Mouse (Mus musculus): ENCODE results near the gene Hoxa6. TPM values are rescaled to one million over a fixed set of nuclear protein-coding genes. Genes with fewer than 3 reads are reported as not detected.

Hoxa6 gene
- polyA plus RNA-seq, 1 experiment from 2014 or later: 2.9 TPM

DNA sequence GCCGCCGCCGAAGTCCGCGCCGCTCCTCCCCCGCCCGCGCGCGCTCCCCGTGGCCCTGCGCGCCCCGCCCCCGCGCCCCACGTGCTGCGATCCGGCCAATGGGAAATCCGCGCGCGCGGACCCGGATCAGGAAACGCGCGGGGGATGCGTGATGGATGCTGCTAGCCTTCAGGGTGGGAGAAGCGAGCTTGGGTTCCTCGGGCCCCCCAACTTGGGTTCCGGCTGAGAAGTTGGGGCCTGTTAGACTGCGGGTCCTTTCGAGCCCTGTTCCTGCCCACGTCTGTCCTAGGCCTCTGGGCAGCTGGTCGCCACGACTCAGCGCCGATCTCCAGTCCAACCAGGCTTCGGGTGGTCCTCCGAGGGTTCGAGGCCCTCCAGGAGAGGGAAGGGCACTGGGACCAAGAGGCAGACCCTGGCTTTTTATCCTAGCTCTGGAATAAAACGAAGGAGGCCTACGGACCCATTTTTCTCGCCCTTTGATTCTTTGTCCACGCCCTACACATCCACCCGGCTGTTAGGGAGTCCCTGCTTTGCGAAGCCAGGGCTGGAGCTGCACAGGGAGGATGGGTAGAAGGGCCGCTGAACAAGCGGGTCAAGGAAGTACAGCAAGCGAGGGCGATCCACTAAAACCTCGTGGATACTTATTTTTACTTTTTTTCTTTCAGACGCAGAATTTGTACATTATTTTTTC, 16.5 kb downstream of the Hoxa6 start:
- peak overlapping the region; percentile 77 for H3K9ac ChIP-seq (replicated peaks; ENCODE audit: low read length)
- H3K4me1 ChIP-seq (ENCODE audit: insufficient read depth, low read length): peaks cover 91% of the 10 kb centered on the region
- H3K9me3 ChIP-seq (ENCODE audit: low read length): no peaks in the 10 kb centered on the region
- H3K4me2 ChIP-seq (replicated peaks; ENCODE audit: low read depth, low read length): peak overlapping the region; percentile 97
- 0 out of 2 replicates have a peak, but pooled peaks cover 2% of the 10 kb centered on the region for H3K36me3 ChIP-seq (ENCODE audit: insufficient read depth, low read length)
- no peaks in the 10 kb centered on the region for H3K27me3 ChIP-seq (ENCODE audit: insufficient read depth, low read length)
- under 1% methylated on average over 46 of the region's 55 CpGs for WGBS
- peak overlapping the region; percentile 91 for H3K27ac ChIP-seq (ENCODE audit: low read length)
- H3K4me3 ChIP-seq (ENCODE audit: low read length): peak overlapping the region; percentile 66
- ATAC-seq (ENCODE audit: low FRiP score, low TSS enrichment): peak; percentile 54

DNA sequence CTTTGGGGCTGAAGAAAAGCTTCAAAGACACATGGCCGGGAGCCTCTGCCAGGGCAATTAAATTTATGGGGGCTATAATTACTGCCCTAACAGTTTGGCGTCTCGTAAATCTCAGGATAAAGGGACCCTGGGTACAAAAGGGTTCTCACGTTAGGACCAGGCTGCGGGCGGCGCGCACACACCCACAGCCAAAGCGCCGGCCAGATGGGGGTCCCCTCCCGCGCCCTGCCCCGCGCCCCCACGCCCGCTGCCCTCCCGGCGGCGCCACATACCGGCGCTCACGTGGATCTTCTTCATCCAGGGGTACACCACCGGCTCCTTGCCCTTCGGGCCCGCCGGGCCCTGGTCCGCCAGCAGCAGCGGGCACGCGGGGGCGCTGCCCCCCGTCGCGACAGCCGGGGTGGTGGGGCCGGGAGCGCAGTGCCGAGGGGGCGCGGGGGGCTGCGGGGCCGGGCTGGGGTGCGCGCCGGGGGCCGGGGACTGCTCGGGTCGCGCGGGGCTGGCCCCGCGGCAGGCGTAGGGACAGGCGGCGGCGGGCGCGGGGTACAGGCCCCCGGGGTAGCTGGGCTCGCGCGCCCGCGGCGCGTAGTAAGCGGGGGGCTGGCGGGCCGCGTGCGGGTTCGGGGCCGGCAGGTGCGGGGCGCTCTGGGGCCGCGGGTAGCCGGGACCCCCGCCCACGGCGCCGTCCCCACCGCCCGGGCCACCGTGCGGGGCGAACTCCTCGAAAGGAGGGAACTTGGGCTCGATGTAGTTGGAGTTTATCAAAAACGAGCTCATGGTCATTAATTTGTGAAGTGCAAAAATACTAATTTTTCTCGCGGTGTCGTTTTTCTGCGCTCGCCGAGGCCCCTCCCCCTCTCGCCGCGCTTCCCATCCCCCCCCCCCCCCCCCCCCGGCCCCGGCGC, 17.4 kb downstream of the Hoxa6 start, which contains the start of gene Hoxa4:
Hoxa4 (minus strand) TSS at position 848 of the 905 bp plus-strand sequence.
- peaks cover 2% of the 10 kb centered on the region; the same call in 1 of the 2 replicates for H3K36me3 ChIP-seq (ENCODE audit: insufficient read depth, low read length)
- H3K27ac ChIP-seq (ENCODE audit: low read length): peak within 1 kb of the TSS; percentile 95
- peak within 1 kb of the TSS; percentile 97 for H3K4me2 ChIP-seq (replicated peaks; ENCODE audit: low read depth, low read length)
- H3K9ac ChIP-seq (replicated peaks; ENCODE audit: low read length): peak within 1 kb of the TSS; percentile 93
- H3K27me3 ChIP-seq (ENCODE audit: insufficient read depth, low read length): no peaks in the 10 kb centered on the region
- no peaks in the 10 kb centered on the region for H3K9me3 ChIP-seq (ENCODE audit: low read length)
- peak within 1 kb of the TSS; percentile 66 for H3K4me3 ChIP-seq (ENCODE audit: low read length)
- H3K4me1 ChIP-seq (ENCODE audit: insufficient read depth, low read length): peaks cover 91% of the 10 kb centered on the region
- WGBS: under 1% methylated on average over 69 of the region's 102 CpGs
- peak; percentile 57 for ATAC-seq (ENCODE audit: low FRiP score, low TSS enrichment)

DNA sequence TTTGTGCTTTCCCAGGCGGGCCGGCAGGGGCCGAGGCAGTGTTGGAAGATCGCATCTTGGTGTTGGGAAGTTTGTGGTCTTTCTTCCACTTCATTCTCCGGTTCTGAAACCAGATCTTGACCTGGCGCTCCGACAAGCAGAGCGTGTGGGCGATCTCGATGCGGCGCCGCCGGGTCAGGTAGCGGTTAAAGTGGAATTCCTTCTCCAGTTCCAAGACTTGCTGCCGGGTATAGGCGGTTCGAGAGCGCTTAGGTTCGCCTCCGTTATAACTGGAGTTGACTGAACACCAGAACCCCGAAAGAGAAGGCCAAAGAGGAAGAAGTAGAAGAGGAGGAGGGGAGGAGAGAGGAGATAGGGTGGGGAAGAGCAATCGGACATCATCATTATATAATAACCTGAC, 18.1 kb downstream of the Hoxa6 start:
- Histone ChIP-seq H3K27me3 (ENCODE audit: insufficient read depth, low read length) (no peaks in the 10 kb centered on the region), H3K4me1 (ENCODE audit: insufficient read depth, low read length) (peaks cover 91% of the 10 kb centered on the region), H3K4me3 (ENCODE audit: low read length) (peak overlapping the region; percentile 66), H3K9me3 (ENCODE audit: low read length) (no peaks in the 10 kb centered on the region), H3K36me3 (ENCODE audit: insufficient read depth, low read length) (peaks cover 2% of the 10 kb centered on the region; the same call in 1 of the 2 replicates), H3K27ac (ENCODE audit: low read length) (peak overlapping the region; percentile 95), H3K4me2 (replicated peaks; ENCODE audit: low read depth, low read length) (peak overlapping the region; percentile 97), H3K9ac (replicated peaks; ENCODE audit: low read length) (peak overlapping the region; percentile 93; the same call in 1 of the 2 replicates)
- WGBS: 5% methylated on average over 23 of the region's 23 CpGs
- ATAC-seq (ENCODE audit: low FRiP score, low TSS enrichment): no peak

DNA sequence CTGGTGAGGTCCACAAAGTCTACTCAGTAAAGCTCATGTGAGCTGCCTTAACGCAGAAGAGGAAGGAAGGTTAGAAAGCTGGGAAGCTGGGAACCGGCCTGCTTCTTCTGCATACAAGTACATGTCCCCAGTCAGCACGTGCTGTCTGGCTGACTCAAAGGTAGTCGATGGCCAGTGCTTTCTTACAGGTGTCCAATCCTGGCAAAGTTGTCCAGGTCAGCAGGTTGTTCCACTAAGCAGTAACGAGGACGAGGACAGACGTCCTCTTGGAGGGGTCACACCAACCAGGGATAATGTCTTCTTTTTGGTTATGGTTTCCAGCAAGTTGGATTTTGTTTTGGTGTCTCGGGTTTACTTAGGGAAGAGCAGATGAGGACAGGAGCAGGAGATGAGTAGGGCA, 18.6 kb downstream of the Hoxa6 start:
- Histone ChIP-seq H3K4me2 (replicated peaks; ENCODE audit: low read depth, low read length) (peak overlapping the region; percentile 97), H3K9ac (replicated peaks; ENCODE audit: low read length) (peak overlapping the region; percentile 93; the same call in 1 of the 2 replicates), H3K36me3 (ENCODE audit: insufficient read depth, low read length) (peaks cover 2% of the 10 kb centered on the region; the same call in 1 of the 2 replicates), H3K4me1 (ENCODE audit: insufficient read depth, low read length) (peaks cover 92% of the 10 kb centered on the region), H3K4me3 (ENCODE audit: low read length) (no peak overlapping the region; the same call in 1 of the 2 replicates), H3K9me3 (ENCODE audit: low read length) (no peaks in the 10 kb centered on the region), H3K27me3 (ENCODE audit: insufficient read depth, low read length) (no peaks in the 10 kb centered on the region), H3K27ac (ENCODE audit: low read length) (peak overlapping the region; percentile 95)
- ATAC-seq (ENCODE audit: low FRiP score, low TSS enrichment): no peak
- WGBS: 29% methylated on average over 8 of the region's 8 CpGs

DNA sequence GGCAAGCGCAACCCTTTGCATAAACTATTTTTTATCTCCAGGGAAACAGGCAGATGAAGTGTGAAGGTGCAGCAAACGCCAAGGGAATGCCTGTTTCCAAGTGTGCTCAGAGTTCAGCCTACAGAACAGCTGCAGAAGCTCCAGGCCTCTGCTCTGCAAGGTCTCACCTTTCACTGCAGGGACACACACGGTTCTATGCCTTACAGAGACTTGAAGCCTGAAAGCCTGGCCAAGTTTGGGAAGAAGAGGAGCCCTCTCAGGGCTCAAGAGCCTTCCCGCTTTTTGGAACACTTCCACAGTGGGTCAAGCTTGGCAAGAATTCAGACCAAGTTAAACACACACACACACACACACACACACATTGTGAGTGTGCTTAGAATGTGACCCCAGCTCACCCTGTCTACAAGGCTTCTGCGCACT, 19.3 kb downstream of the Hoxa6 start:
- WGBS: 29% methylated on average over 5 of the region's 5 CpGs
- Histone ChIP-seq H3K27ac (ENCODE audit: low read length) (peak overlapping the region; percentile 95), H3K27me3 (ENCODE audit: insufficient read depth, low read length) (no peaks in the 10 kb centered on the region), H3K36me3 (ENCODE audit: insufficient read depth, low read length) (peaks cover 2% of the 10 kb centered on the region; the same call in 1 of the 2 replicates), H3K9me3 (ENCODE audit: low read length) (no peaks in the 10 kb centered on the region), H3K4me2 (replicated peaks; ENCODE audit: low read depth, low read length) (0 out of 2 replicates have a peak overlapping the region, but pooled peaks have one; percentile 12), H3K4me3 (ENCODE audit: low read length) (no peak overlapping the region), H3K9ac (replicated peaks; ENCODE audit: low read length) (peak overlapping the region; percentile 24; the same call in 1 of the 2 replicates), H3K4me1 (ENCODE audit: insufficient read depth, low read length) (peaks cover 92% of the 10 kb centered on the region)
- ATAC-seq (ENCODE audit: low FRiP score, low TSS enrichment): no peak

DNA sequence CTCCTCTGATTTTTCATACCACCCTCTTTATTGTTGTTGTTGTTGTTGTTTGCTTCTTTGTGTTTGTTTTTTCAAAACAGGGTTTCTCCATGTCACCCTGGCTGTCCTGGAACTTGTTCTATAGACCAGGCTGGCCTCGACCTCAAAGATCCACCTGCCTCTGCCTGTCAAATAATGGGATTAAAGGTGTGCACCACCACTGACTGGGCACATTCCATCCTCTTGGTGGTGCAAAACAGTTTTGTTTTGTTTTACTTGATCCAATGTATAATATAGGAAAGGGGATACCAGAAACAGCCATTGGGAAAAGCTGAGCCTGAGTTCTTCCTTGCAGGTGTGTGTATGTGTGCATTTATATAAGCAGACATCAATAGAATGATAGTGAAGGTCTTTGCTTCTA, 22.0 kb downstream of the Hoxa6 start:
- H3K9me3 ChIP-seq (ENCODE audit: low read length): no peaks in the 10 kb centered on the region
- 64% methylated on average over 1 of the region's 1 CpGs for WGBS
- H3K9ac ChIP-seq (replicated peaks; ENCODE audit: low read length): no peak overlapping the region
- no peaks in the 10 kb centered on the region for H3K27me3 ChIP-seq (ENCODE audit: insufficient read depth, low read length)
- no peak overlapping the region for H3K4me3 ChIP-seq (ENCODE audit: low read length)
- no peak for ATAC-seq (ENCODE audit: low FRiP score, low TSS enrichment)
- H3K36me3 ChIP-seq (ENCODE audit: insufficient read depth, low read length): peaks cover 2% of the 10 kb centered on the region; the same call in 1 of the 2 replicates
- no peak overlapping the region for H3K4me2 ChIP-seq (replicated peaks; ENCODE audit: low read depth, low read length)
- H3K27ac ChIP-seq (ENCODE audit: low read length): no peak overlapping the region
- peaks cover 97% of the 10 kb centered on the region for H3K4me1 ChIP-seq (ENCODE audit: insufficient read depth, low read length)

DNA sequence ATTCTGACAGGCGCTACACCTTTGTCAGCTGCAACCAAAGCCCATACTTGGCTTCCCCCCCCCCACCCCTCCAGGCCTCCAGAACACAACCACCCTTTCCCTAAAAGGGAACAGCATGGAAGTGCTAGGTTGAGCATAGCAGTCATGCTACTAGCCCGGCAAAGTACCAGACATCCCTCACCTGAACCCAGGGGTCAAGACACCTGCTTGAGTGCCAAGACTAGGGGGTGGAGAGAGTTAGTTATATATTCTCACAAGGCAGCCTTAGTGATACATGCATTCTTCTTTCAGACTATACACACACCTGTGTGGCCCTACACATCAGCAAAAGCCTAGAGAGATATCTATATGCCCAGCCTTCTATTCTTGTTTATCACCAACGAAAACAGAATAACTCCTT, 22.7 kb downstream of the Hoxa6 start:
- peaks cover 2% of the 10 kb centered on the region; the same call in 1 of the 2 replicates for H3K36me3 ChIP-seq (ENCODE audit: insufficient read depth, low read length)
- no peak overlapping the region for H3K9ac ChIP-seq (replicated peaks; ENCODE audit: low read length)
- H3K27ac ChIP-seq (ENCODE audit: low read length): peak overlapping the region; percentile 97; the same call in 1 of the 2 replicates
- WGBS: 30% methylated on average over 3 of the region's 3 CpGs
- no peak overlapping the region for H3K4me3 ChIP-seq (ENCODE audit: low read length)
- peaks cover 99% of the 10 kb centered on the region for H3K4me1 ChIP-seq (ENCODE audit: insufficient read depth, low read length)
- peak overlapping the region; percentile 44 for H3K4me2 ChIP-seq (replicated peaks; ENCODE audit: low read depth, low read length)
- ATAC-seq (ENCODE audit: low FRiP score, low TSS enrichment): no peak
- no peaks in the 10 kb centered on the region for H3K27me3 ChIP-seq (ENCODE audit: insufficient read depth, low read length)
- H3K9me3 ChIP-seq (ENCODE audit: low read length): no peaks in the 10 kb centered on the region

DNA sequence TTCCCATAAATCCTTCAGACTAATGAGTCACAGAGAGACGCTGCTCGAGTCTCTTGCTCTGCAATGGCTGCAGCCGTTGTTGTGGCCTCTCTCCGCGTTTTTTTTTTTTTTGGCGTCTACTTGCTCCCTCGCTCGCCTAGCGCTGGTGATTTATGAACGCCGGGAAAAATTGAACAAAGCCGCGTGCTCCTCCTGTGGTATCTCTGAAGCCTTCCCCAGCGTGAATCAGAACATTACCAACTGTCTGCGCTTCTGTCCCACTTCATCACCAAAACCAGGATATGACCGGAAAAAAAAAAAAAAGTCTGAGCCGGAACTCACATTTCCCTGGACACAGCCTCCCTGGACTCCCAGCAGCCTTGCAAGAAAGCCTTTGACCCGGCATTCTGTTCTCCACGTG, 23.3 kb downstream of the Hoxa6 start:
- H3K9ac ChIP-seq (replicated peaks; ENCODE audit: low read length): peak overlapping the region; percentile 20
- H3K36me3 ChIP-seq (ENCODE audit: insufficient read depth, low read length): peaks cover 2% of the 10 kb centered on the region; the same call in 1 of the 2 replicates
- no peaks in the 10 kb centered on the region for H3K9me3 ChIP-seq (ENCODE audit: low read length)
- H3K4me2 ChIP-seq (replicated peaks; ENCODE audit: low read depth, low read length): peak overlapping the region; percentile 44
- H3K27me3 ChIP-seq (ENCODE audit: insufficient read depth, low read length): no peaks in the 10 kb centered on the region
- peak overlapping the region; percentile 97 for H3K27ac ChIP-seq (ENCODE audit: low read length)
- no peak overlapping the region for H3K4me3 ChIP-seq (ENCODE audit: low read length)
- H3K4me1 ChIP-seq (ENCODE audit: insufficient read depth, low read length): peaks cover 99% of the 10 kb centered on the region
- WGBS: 2% methylated on average over 19 of the region's 19 CpGs
- no peak for ATAC-seq (ENCODE audit: low FRiP score, low TSS enrichment)

DNA sequence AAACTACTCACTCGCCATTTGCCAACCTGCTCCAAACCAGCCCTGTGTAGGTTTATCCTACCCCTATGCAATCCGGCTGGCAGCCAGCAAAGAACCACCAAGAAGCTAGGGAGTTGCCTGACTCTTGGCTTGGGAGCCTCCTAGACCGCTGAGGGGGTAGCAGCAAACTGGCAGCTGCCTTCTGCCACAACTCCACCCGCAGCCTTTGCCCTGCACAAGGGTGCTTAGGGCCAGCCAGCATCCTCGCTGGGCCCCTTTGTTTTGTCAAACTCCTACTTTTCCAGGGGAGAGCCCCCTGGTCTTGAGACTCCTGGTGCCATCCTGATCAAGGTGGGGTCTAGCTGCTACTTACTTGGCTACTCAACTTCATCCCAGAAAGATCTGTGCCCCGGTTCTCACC, 23.9 kb downstream of the Hoxa6 start:
- peaks cover 99% of the 10 kb centered on the region for H3K4me1 ChIP-seq (ENCODE audit: insufficient read depth, low read length)
- H3K4me3 ChIP-seq (ENCODE audit: low read length): no peak overlapping the region
- H3K36me3 ChIP-seq (ENCODE audit: insufficient read depth, low read length): peaks cover 2% of the 10 kb centered on the region; the same call in 1 of the 2 replicates
- H3K27ac ChIP-seq (ENCODE audit: low read length): peak overlapping the region; percentile 97
- no peak for ATAC-seq (ENCODE audit: low FRiP score, low TSS enrichment)
- H3K4me2 ChIP-seq (replicated peaks; ENCODE audit: low read depth, low read length): peak overlapping the region; percentile 44
- H3K9ac ChIP-seq (replicated peaks; ENCODE audit: low read length): peak overlapping the region; percentile 39
- H3K27me3 ChIP-seq (ENCODE audit: insufficient read depth, low read length): no peaks in the 10 kb centered on the region
- H3K9me3 ChIP-seq (ENCODE audit: low read length): no peaks in the 10 kb centered on the region
- 25% methylated on average over 6 of the region's 6 CpGs for WGBS
